Mouse (Mus musculus): ENCODE measurements around the gene Fam53b.

Fam53b gene

DNA sequence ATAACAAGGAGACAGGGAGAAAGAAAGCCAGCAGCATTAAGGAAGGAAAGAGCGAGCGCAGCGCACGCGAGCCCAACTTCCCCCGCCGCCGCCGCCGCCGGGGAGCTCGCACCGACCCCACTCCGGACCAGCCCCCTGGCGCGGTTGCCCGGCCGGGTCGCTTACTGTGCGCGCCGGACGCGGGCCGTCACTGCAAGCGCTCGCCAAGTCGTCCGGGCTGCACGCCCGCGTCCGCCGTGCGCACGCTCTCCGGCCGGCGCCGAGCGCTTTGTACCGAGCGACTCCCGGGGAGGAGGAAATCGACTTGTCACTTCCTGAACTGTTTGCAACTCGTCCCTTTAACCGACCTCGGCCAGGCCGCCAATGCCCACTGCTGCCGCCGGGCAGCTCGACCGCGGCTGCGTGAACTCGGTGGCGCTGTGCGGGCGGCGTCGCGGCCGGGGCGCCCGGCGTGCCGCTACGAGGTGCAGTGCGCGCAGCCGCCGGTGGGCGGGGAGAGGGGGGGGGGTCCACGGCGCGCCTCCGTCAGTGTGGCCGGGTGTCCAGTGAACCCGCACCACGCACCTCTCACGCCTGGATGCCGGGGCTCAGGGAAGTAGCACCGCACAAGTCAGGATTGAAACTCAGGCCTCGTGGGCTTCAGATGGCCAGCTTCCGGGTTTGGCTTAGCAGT lies at the start of gene Fam53b:
Gene Fam53b (minus strand): TSS at position 471 of the 673 bp plus-strand sequence.
- in situ Hi-C loops (cut with MboI; ENCODE audit: low pct_unique_long_range_greater_than_20kb in 1 of 2, low sequenced_read_pairs in 2 of 2, unreplicated experiment in 1 of 2) = no loop called here

DNA sequence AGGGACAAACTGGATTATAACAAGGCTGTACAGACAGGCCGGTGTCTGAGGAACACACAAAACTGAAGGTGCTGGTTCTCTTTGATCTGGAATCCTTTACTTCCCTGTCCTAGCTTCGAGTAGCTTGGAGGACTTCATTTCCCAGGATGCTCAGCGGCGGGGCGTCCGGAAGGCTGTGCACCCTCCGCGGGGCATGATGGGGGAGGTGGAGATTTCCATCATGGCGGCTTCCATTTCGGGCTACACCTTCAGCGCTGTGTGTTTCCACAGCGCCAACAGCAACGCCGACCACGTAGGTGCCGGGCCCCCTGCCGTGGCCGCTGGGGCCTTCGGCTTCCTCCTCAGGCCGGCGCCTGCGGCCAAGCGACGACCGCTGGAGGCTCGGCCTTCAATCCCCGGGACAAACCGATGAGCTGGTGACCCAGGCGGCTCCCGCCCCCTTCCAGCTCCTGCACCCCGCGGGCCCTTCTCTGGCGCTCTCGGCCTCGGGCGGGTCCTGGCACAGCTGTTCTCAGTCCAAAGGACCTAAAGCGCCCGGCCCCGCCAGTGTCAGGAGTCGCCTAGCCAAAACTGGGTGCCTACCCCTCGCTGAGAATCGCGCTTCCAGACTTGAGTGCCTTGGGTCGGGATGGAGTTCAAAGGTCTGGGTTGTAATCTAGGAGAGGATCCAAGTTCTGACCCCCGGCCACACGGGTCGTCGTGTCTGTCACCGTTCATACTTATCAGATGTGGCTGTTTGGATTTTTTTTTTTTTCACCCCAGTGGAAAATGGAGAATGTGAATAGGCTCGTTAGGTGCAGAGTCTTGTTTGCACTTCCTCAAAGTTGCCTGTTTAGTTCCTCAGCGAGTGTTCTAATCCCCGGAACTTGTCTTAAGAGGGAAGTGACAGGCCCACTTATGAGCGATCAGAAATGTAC lies 45.6 kb upstream of the Fam53b start, which contains the start of gene Abraxas2:
Gene Abraxas2 (plus strand): TSS at position 184 of the 917 bp plus-strand sequence.
- in situ Hi-C loops (cut with MboI; ENCODE audit: low pct_unique_long_range_greater_than_20kb in 1 of 2, low sequenced_read_pairs in 2 of 2, unreplicated experiment in 1 of 2) = no loop called here

DNA sequence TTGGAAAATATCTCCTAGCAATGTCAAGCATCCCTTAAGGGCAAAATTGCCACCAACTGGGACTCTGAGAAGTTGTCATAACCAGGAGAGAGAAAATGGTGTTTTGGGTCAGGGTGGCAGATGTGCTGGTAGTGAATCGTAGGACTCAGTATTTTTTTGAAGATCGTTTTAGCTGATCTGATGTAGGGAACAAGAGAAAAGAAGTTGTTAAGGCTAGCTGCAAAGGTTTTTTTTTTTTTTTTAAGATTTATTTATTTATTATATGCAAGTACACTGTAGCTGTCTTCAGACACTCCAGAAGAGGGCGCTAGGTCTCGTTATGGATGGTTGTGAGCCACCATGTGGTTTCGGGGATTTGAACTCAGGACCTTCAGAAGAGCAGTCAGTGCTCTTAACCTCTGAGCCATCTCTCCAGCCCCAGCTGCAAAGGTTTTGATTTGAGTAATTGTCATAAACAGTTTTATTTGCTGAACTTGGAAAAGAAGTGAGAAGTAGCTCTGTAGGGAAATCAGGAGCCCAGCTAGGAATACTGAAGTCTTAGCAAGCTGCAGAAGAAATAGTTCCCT lies 44.4 kb upstream of the Fam53b start:
- in situ Hi-C loops (cut with MboI; ENCODE audit: low pct_unique_long_range_greater_than_20kb in 1 of 2, low sequenced_read_pairs in 2 of 2, unreplicated experiment in 1 of 2) = no loop called here

DNA sequence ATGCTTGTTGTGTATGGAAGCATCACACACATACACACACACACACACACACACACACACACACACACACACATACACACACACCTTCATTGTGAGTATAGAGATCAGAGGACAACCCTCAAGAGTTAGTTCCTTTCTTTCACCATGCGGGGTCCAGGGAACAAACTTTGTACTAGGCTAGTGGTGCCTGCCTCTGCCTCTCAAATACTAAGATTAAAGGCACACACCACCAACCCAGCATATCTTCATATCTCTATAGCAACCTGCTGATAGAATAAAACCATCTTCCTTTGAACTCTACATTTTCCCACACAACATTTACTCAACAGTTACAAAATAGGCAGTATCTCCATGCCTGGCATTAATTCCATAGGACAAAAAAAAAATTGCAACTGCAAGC lies 42.4 kb upstream of the Fam53b start:
- in situ Hi-C loops (cut with MboI; ENCODE audit: low pct_unique_long_range_greater_than_20kb in 1 of 2, low sequenced_read_pairs in 2 of 2, unreplicated experiment in 1 of 2) = no loop called here

DNA sequence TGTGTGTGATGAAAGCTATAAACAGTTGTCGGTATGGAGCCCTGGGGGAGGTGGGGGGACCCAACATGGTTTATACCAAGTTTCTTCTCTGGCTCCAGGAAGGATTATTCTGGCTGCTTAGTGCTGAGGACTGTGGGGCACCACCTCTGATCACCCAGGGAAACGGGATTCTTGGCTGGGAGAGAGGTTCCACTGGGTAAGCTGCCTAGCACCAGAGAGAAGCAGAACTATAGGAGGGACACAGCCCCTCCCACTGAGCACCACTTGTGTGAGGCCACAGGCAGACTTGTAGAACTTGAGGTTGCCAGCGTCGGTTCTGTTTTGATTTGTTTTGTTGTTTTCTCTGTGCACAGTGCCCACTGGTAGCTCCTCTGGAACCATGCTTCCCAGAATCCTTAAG lies 40.3 kb upstream of the Fam53b start:
- in situ Hi-C loops (cut with MboI; ENCODE audit: low pct_unique_long_range_greater_than_20kb in 1 of 2, low sequenced_read_pairs in 2 of 2, unreplicated experiment in 1 of 2) = no loop called here

DNA sequence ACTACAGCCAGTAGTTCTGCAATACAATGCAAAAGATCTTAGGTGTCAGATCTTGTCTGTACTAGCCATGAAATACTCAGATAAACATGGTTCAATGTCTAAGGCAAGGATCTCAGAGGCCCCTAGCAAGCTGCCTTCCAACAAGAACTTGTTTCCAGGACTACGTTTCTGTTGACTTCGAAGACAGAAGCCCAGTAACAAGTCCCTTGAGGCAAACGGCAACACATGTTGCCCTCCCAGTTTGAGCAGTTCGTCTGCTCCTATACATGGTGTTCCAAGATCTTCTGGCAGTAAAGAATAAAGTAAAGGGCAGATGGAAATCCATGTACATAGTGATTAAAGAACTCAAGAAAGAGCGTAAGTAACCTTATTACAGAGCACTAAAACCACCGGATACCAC lies 39.7 kb upstream of the Fam53b start:
- in situ Hi-C loops (cut with MboI; ENCODE audit: low pct_unique_long_range_greater_than_20kb in 1 of 2, low sequenced_read_pairs in 2 of 2, unreplicated experiment in 1 of 2) = no loop called here

DNA sequence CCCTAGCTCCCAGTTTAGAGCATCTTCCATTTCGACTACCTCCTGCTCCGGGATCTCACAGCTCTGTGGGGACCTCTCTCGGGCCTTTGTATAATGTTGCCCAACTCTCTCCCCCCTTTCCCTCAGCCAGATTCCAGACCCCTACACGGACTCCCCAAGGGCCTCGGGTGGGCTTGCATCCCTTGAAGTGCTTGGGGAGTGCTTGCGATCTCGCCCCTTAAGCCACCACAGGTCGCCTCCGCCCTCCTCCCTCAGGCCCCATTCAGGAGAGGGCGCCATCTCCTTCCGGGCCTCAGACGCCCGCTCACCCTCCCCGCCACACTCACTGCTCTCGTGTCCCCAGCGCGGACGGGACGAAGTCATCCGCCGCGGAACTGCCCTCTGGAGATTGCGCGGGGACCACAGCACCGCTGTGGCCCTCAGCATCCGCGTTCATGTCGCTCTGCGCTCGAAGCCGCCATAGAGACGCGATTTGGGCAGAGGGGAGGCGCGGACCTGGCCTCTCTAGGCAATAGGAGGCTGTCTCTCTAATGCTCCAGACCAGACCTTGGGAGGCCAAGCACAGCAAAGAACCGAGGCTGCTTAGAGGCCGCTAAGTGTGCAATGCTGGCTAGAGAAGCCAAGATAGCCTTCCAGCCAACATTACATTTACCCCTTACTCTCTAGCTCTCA lies 38.6 kb upstream of the Fam53b start, which contains the start of gene Eef1akmt2:
Gene Eef1akmt2 (minus strand): TSS at position 501 of the 672 bp plus-strand sequence.
- in situ Hi-C loops (cut with MboI; ENCODE audit: low pct_unique_long_range_greater_than_20kb in 1 of 2, low sequenced_read_pairs in 2 of 2, unreplicated experiment in 1 of 2) = no loop called here

DNA sequence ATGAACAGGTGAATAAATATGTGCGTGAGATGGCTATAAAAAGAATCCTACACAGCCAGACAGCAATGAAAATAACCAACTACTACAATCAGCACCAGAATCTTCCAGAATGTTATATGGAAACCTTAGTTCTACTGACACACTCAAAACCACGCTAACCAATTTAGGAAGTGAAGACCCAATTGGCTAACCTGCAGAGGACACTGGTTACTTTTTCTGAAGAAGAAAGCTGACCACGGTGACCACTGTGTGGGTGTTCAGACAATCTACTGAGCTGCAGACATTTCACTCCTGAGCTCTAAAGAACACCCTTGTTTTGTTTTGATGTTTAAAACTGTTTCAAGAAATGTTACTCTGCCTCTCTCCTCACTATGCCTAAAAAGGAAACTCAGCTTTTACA lies 29.5 kb upstream of the Fam53b start:
- in situ Hi-C loops (cut with MboI; ENCODE audit: low pct_unique_long_range_greater_than_20kb in 1 of 2, low sequenced_read_pairs in 2 of 2, unreplicated experiment in 1 of 2) = no loop called here

DNA sequence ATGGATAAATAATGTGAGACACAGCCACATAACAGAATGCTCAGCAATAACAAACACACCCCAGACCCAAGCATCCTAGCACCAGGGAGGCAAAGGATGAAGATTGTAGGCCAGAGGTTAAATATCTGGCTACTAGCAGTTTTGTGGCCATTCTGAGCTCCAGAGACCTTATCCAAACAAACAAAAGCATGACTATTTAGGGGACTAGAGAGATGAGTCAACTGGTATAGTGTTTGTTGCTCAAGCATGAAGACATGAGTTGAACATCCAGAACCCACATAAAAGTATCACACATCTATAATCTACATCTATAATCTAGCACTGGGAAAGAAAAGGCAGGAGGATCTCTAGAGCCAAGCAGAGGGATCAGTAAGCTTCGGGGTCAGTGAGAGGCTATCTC lies 28.8 kb upstream of the Fam53b start:
- in situ Hi-C loops (cut with MboI; ENCODE audit: low pct_unique_long_range_greater_than_20kb in 1 of 2, low sequenced_read_pairs in 2 of 2, unreplicated experiment in 1 of 2) = no loop called here

DNA sequence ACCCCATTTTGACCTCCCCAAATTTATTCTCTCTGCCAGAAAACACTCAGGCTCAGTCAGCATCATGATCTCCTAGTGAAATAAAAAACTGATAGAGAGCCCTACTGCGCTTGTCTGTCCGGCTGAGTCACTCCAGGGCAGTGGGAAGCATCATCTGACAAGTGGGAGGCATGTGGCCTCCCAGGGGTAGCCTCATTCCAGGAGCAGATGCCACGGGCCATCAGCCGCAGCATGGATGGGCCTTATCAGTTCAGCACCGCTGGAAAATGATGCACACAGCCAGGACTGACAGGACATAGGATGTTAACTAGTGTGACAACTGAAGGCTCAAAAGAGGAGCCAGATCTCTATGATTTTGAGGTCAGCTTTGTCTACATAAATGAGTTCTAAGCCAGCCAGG lies 27.6 kb upstream of the Fam53b start:
- in situ Hi-C loops (cut with MboI; ENCODE audit: low pct_unique_long_range_greater_than_20kb in 1 of 2, low sequenced_read_pairs in 2 of 2, unreplicated experiment in 1 of 2) = no loop called here

DNA sequence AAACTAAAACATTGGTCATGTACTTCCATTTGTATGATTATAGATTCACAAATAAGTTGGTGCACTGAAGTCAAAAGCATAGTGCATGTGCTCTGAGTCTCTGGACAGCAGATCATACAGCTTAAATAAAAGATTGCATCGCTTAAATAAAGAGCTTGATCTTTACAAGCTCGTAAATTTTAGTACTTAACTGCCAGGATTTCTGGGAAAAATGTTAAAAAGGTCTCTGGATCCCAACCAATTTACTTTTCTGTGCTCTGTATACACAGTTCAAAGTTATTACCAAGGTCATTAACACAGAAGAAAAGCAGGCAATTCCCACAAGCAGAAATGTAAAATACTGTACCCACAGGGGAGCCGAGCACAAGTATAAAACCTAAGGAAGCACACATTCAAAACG lies 17.3 kb upstream of the Fam53b start:
- in situ Hi-C loops (cut with MboI; ENCODE audit: low pct_unique_long_range_greater_than_20kb in 1 of 2, low sequenced_read_pairs in 2 of 2, unreplicated experiment in 1 of 2) = no loop called here

DNA sequence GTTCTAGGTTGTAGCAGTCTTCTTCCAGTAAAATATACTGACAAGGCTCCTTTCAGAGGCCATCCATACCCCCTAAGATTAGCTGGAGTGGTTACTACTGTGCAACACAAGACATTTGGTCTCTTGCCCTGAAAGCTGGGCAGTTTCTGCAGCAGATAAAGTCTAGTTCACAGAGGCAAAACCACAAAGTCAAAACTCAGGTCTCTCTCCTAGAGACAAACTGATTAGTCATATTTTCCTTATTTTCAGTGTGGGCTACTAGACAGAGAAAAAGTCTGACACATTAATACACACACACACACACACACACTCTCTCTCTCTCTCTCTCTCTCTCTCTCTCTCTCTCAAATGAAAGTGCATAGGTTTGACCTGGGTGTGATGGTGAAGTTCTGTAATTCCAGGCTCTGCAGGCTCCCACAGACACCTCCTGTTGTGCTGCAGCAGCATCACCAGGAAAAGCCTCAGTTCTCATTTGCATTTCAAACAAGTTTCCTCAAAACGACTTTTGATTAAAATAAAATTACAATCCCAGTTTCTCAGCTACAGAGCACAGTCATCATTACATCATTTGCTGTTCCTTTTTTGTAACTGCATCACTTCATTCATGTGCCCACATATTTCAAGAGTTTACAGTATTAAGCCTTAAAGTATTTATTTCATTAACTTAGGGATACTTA lies 10.8 kb upstream of the Fam53b start:
- in situ Hi-C loops (cut with MboI; ENCODE audit: low pct_unique_long_range_greater_than_20kb in 1 of 2, low sequenced_read_pairs in 2 of 2, unreplicated experiment in 1 of 2) = no loop called here

DNA sequence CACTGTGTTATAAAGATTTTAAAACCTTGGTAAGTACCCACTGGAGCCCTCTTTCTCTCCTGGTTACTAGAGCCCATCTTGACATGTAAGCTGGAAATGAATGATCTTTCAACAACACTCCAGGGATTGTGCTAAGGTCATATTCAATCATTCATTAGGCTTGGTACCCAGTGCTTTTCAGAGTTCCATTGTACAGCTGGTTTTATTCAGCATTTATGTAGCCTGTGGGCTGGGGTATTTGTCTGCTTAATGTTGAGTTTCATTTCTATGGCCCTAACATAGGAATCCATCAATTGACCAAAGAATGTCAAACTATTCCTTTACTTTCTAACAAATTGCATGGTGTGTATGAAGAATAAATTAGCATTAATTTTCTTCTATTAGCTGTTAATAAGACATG lies 10.1 kb upstream of the Fam53b start:
- in situ Hi-C loops (cut with MboI; ENCODE audit: low pct_unique_long_range_greater_than_20kb in 1 of 2, low sequenced_read_pairs in 2 of 2, unreplicated experiment in 1 of 2) = no loop called here

DNA sequence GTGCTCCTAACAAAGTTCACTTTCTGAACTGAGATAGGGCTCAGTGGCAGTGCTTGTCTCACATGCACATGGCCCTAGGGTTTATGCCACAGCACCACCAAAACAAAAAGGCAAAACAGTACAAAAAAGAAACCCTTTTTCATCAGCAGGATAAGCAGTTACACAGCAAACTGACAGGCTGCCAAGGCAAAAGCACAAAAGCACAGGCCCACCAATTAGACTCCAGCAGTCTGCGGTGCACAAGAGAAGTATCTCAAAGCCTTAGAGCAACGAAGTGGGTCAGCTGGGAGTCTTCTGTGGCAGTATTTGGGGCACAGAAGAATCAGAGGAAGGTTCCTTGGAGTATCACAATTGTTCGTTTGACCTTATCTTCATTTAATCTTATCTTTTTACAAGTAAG lies 7.0 kb upstream of the Fam53b start:
- in situ Hi-C loops (cut with MboI; ENCODE audit: low pct_unique_long_range_greater_than_20kb in 1 of 2, low sequenced_read_pairs in 2 of 2, unreplicated experiment in 1 of 2) = no loop called here

DNA sequence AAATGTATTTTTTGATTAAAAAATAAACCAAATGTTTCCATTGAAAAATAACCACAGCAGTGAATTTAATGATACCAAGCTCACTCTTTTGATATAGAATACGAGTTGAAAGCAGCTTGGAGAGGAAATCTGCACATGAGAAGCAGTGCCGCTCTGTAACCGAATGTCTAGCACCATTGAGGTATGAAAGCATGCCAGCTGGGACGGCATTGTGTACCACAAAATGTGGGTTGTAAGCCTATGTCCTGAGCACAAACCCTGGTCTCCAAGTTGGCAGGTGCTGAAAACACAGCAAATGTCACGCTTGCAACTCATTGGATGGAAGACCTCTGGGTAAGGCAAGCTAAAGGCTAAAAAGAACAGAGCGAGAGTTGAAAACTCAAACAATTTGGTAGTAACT lies 3.4 kb upstream of the Fam53b start:
- in situ Hi-C loops (cut with MboI; ENCODE audit: low pct_unique_long_range_greater_than_20kb in 1 of 2, low sequenced_read_pairs in 2 of 2, unreplicated experiment in 1 of 2) = no loop called here

DNA sequence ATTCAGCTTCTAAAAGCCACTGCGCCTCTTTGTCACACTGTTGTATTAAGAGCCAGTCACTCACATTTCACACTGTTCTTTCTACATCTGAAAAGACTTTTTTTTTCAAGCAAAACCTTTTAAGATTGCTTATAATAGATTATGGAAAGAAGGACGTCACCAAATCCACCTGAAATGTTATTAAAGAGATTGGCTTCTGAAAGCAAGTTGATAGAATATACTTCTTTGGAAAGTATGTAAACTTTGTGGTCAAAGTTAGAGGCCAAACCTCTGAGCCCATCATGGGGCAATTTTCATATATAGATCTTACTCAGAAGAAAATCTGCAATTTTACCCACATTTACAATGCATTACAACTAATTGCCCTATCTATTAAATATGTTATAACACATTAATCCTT lies 2.8 kb upstream of the Fam53b start:
- in situ Hi-C loops (cut with MboI; ENCODE audit: low pct_unique_long_range_greater_than_20kb in 1 of 2, low sequenced_read_pairs in 2 of 2, unreplicated experiment in 1 of 2) = no loop called here

DNA sequence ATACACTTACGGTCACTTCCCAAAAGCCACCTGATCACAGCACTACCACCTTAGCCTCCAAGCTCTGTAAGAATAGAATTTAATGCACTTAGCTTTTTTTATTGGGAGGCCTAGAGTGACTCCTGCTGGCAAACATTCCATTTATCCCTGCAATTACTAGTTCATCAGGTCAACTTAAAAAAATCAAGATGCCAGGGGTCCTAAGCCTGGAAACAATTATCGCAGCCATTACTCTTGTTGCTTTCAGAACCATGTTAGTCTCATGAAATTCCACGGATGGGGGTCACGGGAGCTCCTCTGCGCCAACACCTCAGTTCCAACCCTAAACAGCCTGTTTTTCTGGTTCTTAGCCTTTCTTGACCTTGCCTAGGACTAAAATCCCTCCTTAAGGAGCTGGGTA lies 1.4 kb upstream of the Fam53b start:
- in situ Hi-C loops (cut with MboI; ENCODE audit: low pct_unique_long_range_greater_than_20kb in 1 of 2, low sequenced_read_pairs in 2 of 2, unreplicated experiment in 1 of 2) = no loop called here

DNA sequence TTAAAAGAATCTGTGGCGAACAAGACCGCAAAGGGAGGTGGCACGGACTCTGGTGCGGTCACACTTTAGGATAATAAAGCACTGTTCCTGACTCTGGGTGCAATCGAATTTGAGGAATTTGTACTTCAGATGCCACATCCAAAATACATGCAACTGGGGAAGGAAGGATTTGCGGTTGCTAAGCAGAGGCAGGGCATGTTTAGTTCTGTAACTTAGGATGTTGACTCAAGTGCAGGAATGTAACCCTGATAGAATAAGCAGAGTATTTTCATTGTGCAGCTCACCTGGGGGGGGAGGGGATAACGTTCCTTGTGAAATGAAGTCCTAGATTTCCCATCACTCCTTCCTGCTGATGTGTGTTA lies 384 bp upstream of the Fam53b start:
- in situ Hi-C loops (cut with MboI; ENCODE audit: low pct_unique_long_range_greater_than_20kb in 1 of 2, low sequenced_read_pairs in 2 of 2, unreplicated experiment in 1 of 2) = no loop called here
